In genomic region chr3:55887193-55887828, GRCm38 (mm10) we compare ENCODE assay signal across 17 mouse cellular contexts.
DNase-seq lines count a peak whose midpoint lies in the region; ATAC-seq and TF ChIP-seq lines count a peak whose summit lies in the region.
"Had no signal": no experiment of that assay in that cellular context is flagged by ENCODE, and none has a peak within 500 bp of the region (broad histone marks: within the 10 kb centered on the region; RNA-seq: fewer than 3 reads in every experiment).

No protein-coding gene starts in this region.

- peaks cover 2% of the 10 kb centered on the region; the same call in 1 of the 2 replicates for H3K4me1 ChIP-seq in liver, adult 2 months (ENCODE audit: control insufficient read depth, insufficient read depth, low read length)
- H3K4me1 ChIP-seq in liver, embryonic 11.5 days (replicated peaks; ENCODE audit: control insufficient read depth, insufficient read depth, low read length): no peaks in the 10 kb centered on the region
- peaks cover 3% of the 10 kb centered on the region; the same call in 1 of the 2 replicates for H3K4me1 ChIP-seq in midbrain, embryonic 15.5 days
- H3K4me1 ChIP-seq: heart, embryonic 13.5 days; neural tube, embryonic 15.5 days had no signal

- H3K27me3 ChIP-seq in liver, adult 2 months (ENCODE audit: control insufficient read depth, insufficient read depth, low read length): no peaks in the 10 kb centered on the region
- H3K27me3 ChIP-seq in liver, embryonic 11.5 days (replicated peaks; ENCODE audit: control insufficient read depth, insufficient read depth, low read length): no peaks in the 10 kb centered on the region
- H3K27me3 ChIP-seq in midbrain, embryonic 15.5 days (replicated peaks): no peaks in the 10 kb centered on the region
- H3K27me3 ChIP-seq: heart, embryonic 13.5 days; neural tube, embryonic 15.5 days had no signal

- 51% methylated on average over 10 of the region's 10 CpGs for WGBS in liver, adult 2 months
- WGBS in liver, embryonic 11.5 days: 72% methylated on average over 10 of the region's 10 CpGs
- 51% methylated on average over 10 of the region's 10 CpGs for WGBS in midbrain, embryonic 15.5 days

- TF ChIP-seq CTCF in liver, adult 2 months (IDR thresholded peaks at IDR 0.05; ENCODE audit: low read depth, low read length): no peak

- H3K4me2 ChIP-seq in liver, embryonic 11.5 days: no peak overlapping the region
- H3K4me2 ChIP-seq in midbrain, embryonic 15.5 days: no peak overlapping the region
- H3K4me2 ChIP-seq: heart, embryonic 13.5 days; neural tube, embryonic 15.5 days had no signal

- no peak overlapping the region for H3K27ac ChIP-seq in liver, adult 2 months (replicated peaks; ENCODE audit: insufficient read depth, low read depth, low read length)
- H3K27ac ChIP-seq in liver, embryonic 11.5 days (ENCODE audit: low read depth, low read length): no peak overlapping the region
- H3K27ac ChIP-seq in midbrain, embryonic 15.5 days: 0 out of 2 replicates have a peak overlapping the region, but pooled peaks have one; percentile 13
- H3K27ac ChIP-seq: heart, embryonic 13.5 days; hindbrain, postnatal 0 days; neural tube, embryonic 15.5 days had no signal

- no peak for TF ChIP-seq POLR2A in liver, adult 2 months (IDR thresholded peaks at IDR 0.05; ENCODE audit: extremely low read depth, insufficient read depth, low read length)

- peak; percentile 20 for DNase-seq in gastrocnemius, adult 18-20 months (ENCODE audit: low spot score)
- DNase-seq in gastrocnemius, postnatal 25 days: no peak
- peak; percentile 4 for DNase-seq in liver, adult 2 months (ENCODE audit: extremely low read depth, low read depth, low spot score)
- no peak for DNase-seq in liver, embryonic 11.5 days (ENCODE audit: low spot score)
- peak; percentile 34 for DNase-seq in adipocyte (ENCODE audit: low spot score)
- no peak for DNase-seq in right cerebral cortex, postnatal 25 days
- DNase-seq in layer of hippocampus, adult 9-11 months: no peak
- DNase-seq: cerebellum, adult 8-10 months; kidney, adult 2 months; kidney, postnatal 36 days; lung, adult 2 months; right cerebral cortex, adult 18-20 months had no signal

- ATAC-seq in liver, embryonic 11.5 days (replicated peaks; ENCODE audit: low FRiP score): no peak
- peak; percentile 68 for ATAC-seq in midbrain, embryonic 15.5 days (replicated peaks)
- ATAC-seq: hindbrain, postnatal 0 days had no signal

- no peaks in the 10 kb centered on the region for H3K79me2 ChIP-seq in liver, adult 2 months (ENCODE audit: control insufficient read depth, insufficient read depth, low read length)

- no peaks in the 10 kb centered on the region for H3K36me3 ChIP-seq in liver, adult 2 months (ENCODE audit: control insufficient read depth, insufficient read depth, low read length)
- H3K36me3 ChIP-seq in liver, embryonic 11.5 days (ENCODE audit: control insufficient read depth, insufficient read depth, low read length): no peaks in the 10 kb centered on the region
- H3K36me3 ChIP-seq in midbrain, embryonic 15.5 days (replicated peaks): no peaks in the 10 kb centered on the region
- H3K36me3 ChIP-seq: G1E; heart, embryonic 13.5 days; neural tube, embryonic 15.5 days had no signal

- no peak overlapping the region for H3K9ac ChIP-seq in liver, adult 2 months (ENCODE audit: low read depth, low read length)
- H3K9ac ChIP-seq in liver, embryonic 11.5 days (ENCODE audit: low read depth, low read length): no peak overlapping the region
- H3K9ac ChIP-seq in midbrain, embryonic 15.5 days: no peak overlapping the region
- H3K9ac ChIP-seq: heart, embryonic 13.5 days; neural tube, embryonic 15.5 days had no signal

- no peak overlapping the region for H3K4me3 ChIP-seq in liver, adult 2 months (ENCODE audit: insufficient read depth, low read depth, low read length)
- no peak overlapping the region for H3K4me3 ChIP-seq in liver, embryonic 11.5 days (ENCODE audit: low read depth, low read length)
- H3K4me3 ChIP-seq in midbrain, embryonic 15.5 days: no peak overlapping the region
- H3K4me3 ChIP-seq: heart, embryonic 13.5 days; neural tube, embryonic 15.5 days had no signal

- H3K9me3 ChIP-seq in liver, embryonic 11.5 days (ENCODE audit: control insufficient read depth, low read length): no peaks in the 10 kb centered on the region
- no peaks in the 10 kb centered on the region for H3K9me3 ChIP-seq in midbrain, embryonic 15.5 days
- H3K9me3 ChIP-seq: heart, embryonic 13.5 days; neural tube, embryonic 15.5 days had no signal

Comparison
In these comparisons a context has a peak if more than half of its experiments do, and no peak if none do; other contexts are left out.
1. DNase-seq: peak in gastrocnemius, adult 18-20 months (single experiment), liver, adult 2 months (single experiment) and adipocyte (single experiment); none in gastrocnemius, postnatal 25 days (single experiment), liver, embryonic 11.5 days (single experiment), right cerebral cortex, postnatal 25 days (single experiment) and layer of hippocampus, adult 9-11 months (single experiment).